Mouse (Mus musculus) lung, adult 2 months (tissue): ENCODE data around the gene Tnfrsf4. TPM values are rescaled to one million over a fixed set of nuclear protein-coding genes. Genes with fewer than 3 reads are reported as not detected.

Experiments
- DNase-seq: peaks from one replicate; pipeline ENCODE4 v3.0.0; 2022
- H3K4me1 ChIP-seq: fragments of 200-500 bp; 2 replicates; pipeline ENCODE4 v1.6.1; 2011; ENCODE audit warnings: low read length; ENCODE audit not compliant: control insufficient read depth, insufficient read depth
- H3K4me3 ChIP-seq: fragments of 200-500 bp; replicated peaks from 2 replicates; pipeline ENCODE3; 2011; ENCODE audit warnings: low read depth, mild to moderate bottlenecking, control low read depth, low read length; ENCODE audit errors: extremely low read depth
- CTCF ChIP-seq: fragments of 200-500 bp; IDR thresholded peaks from 2 replicates; pipeline ENCODE4 v1.5.1; 2011; ENCODE audit warnings: mild to moderate bottlenecking, low read length, control low read depth; ENCODE audit not compliant: insufficient read depth
- POLR2A ChIP-seq: fragments of 200-500 bp; IDR thresholded peaks from 2 replicates; pipeline ENCODE4 v1.6.1; 2011; ENCODE audit warnings: low read depth, mild to moderate bottlenecking, control low read depth, low read length, borderline replicate concordance; ENCODE audit errors: extremely low read depth
- WGBS: fragments of 180-500 bp; shearing (Covaris S2); methylation state at CpG from one replicate; pipeline ENCODE4 v1.1.7; 2018; 5-methylcytosine and 5-hydroxymethylcytosine counted together
- polyA plus RNA-seq: library from polyadenylated mRNA; depleted of rRNA; stranded (reverse); fragments of >200 nt; gene quantifications from 2 replicates; pipeline ENCODE4 v1.2.3, GENCODE M21; 2012; rRNA removed

Gene Tnfrsf4
- polyA plus RNA-seq, 1 experiment, result 7.3 TPM

DNA sequence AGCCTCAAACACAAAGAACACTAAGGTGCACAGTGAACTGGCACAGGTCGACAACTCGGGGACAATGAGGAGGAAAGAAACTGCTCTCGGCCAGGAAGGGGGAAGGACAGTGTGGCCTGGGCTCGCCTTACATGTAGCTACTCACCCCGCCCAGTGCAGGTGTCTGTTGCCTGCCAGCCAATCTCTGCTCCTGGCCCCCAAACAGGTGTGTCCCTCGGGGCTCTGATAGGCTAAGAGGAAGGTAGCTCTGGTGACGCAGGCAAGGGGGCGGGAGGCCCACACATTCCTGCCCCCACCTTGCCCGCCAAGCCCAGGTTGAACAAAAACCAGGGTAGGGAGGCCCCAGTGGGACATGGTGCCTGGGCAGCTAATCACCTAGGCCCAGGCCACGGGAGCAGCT lies 46.1 kb downstream of the Tnfrsf4 start:
- peak; percentile 80 for DNase-seq
- TF ChIP-seq POLR2A (peak; percentile 92; the same call in 1 of the 2 replicates), CTCF (no peak)
- WGBS, result 37% methylated on average over 10 of the region's 10 CpGs
- Histone ChIP-seq H3K4me1 (peaks cover 4% of the 10 kb centered on the region; the same call in 1 of the 2 replicates), H3K4me3 (peak overlapping the region; percentile 70)

DNA sequence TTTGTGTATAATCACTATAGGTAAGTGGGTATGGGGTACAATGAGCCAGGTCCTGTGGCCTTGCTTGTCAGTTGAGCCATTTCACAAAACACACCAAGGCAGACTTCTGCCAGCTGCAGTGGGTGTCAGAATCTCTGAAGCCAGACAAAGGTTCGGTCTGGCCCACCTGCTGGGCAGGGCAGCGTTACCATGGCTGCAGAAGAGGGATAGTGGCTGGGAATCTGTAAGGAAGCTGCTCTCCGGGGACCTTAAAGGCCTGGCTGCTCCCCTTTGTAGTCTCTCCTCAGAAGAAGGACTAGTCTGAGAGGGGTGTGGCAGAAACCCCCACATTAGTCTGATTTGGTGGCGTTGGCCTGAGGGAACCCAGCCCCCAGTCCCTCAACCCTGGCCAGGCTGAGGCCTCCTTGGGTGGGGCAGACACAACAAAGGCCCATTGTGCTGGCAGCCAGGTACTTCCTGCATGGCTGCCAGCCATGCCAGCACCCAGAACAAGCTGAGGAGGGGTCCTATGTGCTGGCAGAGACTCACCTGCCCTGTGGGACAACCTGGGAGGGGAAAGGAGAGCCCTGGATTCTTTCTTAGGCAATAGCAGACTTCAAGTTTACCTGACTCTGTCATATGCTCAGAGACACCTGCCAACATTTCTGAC lies 50.3 kb downstream of the Tnfrsf4 start:
- no peak for DNase-seq
- Histone ChIP-seq H3K4me3 (no peak overlapping the region), H3K4me1 (peaks cover 4% of the 10 kb centered on the region; the same call in 1 of the 2 replicates)
- no peak for TF ChIP-seq CTCF
- TF ChIP-seq POLR2A, result no peak
- 40% methylated on average over 4 of the region's 4 CpGs for WGBS

DNA sequence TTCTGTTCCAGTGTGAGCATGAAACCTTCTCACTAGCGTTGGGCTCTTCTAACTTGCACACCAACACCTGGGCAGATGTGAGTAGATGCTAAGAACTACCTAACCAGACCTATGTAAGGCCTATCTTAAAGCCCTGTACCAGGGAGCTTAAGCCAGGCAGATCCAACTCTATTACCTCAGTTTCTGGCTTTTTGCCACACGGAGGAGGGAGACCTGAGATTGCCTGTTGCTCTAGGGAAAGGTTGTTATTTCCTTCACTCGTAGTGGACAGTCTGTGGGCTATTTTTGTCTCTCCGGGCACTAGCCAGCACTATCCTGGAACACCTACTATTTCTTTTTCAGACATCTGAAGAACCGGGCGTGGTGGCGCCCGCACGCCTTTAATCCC lies 50.9 kb downstream of the Tnfrsf4 start:
- H3K4me3 ChIP-seq, result no peak overlapping the region
- TF ChIP-seq POLR2A, result no peak
- TF ChIP-seq CTCF, result no peak
- H3K4me1 ChIP-seq, result peaks cover 4% of the 10 kb centered on the region; the same call in 1 of the 2 replicates
- WGBS, result 66% methylated on average over 9 of the region's 9 CpGs
- no peak for DNase-seq

- DNase-seq, result no peak
- TF ChIP-seq CTCF, result no peak
- no peaks in the 10 kb centered on the region for H3K4me1 ChIP-seq
- 89% methylated on average over 10 of the region's 10 CpGs for WGBS
- H3K4me3 ChIP-seq, result no peak overlapping the region
Measured at GRCm38 (mm10) chr4:156065156-156065894, 51.7 kb downstream of the Tnfrsf4 start.

Other genes starting within 250 kb of the Tnfrsf4 start
- gene Vwa1, start 239.1 kb upstream of the Tnfrsf4 start, polyA plus RNA-seq, result 9.2 and 11.8 TPM in 2 replicates
- 0.38 and 0.52 TPM in 2 replicates for gene Tmem88b, start 228.0 kb upstream of the Tnfrsf4 start, polyA plus RNA-seq
- gene Ankrd65, start 223.4 kb upstream of the Tnfrsf4 start, polyA plus RNA-seq, result 15.7 and 17.3 TPM in 2 replicates
- 36.9 and 40.0 TPM in 2 replicates for gene Mrpl20, start 211.0 kb upstream of the Tnfrsf4 start, polyA plus RNA-seq
- 59.8 and 62.5 TPM in 2 replicates for gene Ccnl2, start 201.4 kb upstream of the Tnfrsf4 start, polyA plus RNA-seq
- gene Aurkaip1, start 182.6 kb upstream of the Tnfrsf4 start, polyA plus RNA-seq, result 120 and 151 TPM in 2 replicates
- 994 and 1,263 TPM in 2 replicates for gene Mxra8, start 174.2 kb upstream of the Tnfrsf4 start, polyA plus RNA-seq
- 128 and 159 TPM in 2 replicates for gene Dvl1, start 166.4 kb upstream of the Tnfrsf4 start, polyA plus RNA-seq
- gene Tas1r3, start 150.5 kb upstream of the Tnfrsf4 start, polyA plus RNA-seq, result 1.6 TPM in 2 replicates
- gene Cptp, start 144.4 kb upstream of the Tnfrsf4 start, polyA plus RNA-seq, result 30.3 and 33.3 TPM in 2 replicates
- 26.7 and 27.3 TPM in 2 replicates for gene Ints11, start 144.3 kb upstream of the Tnfrsf4 start, polyA plus RNA-seq
- gene Pusl1, start 122.1 kb upstream of the Tnfrsf4 start, polyA plus RNA-seq, result 82.2 and 88.0 TPM in 2 replicates
- gene Acap3, start 122.0 kb upstream of the Tnfrsf4 start, polyA plus RNA-seq, result 48.3 and 50.7 TPM in 2 replicates
- gene Ube2j2, start 70.0 kb upstream of the Tnfrsf4 start, polyA plus RNA-seq, result 62.0 and 65.4 TPM in 2 replicates
- gene C1qtnf12, start 51.5 kb upstream of the Tnfrsf4 start, polyA plus RNA-seq, result 22.1 and 23.1 TPM in 2 replicates
- gene B3galt6, start 21.2 kb upstream of the Tnfrsf4 start, polyA plus RNA-seq, result 6.1 and 7.4 TPM in 2 replicates
- gene Sdf4, start 21.0 kb upstream of the Tnfrsf4 start, polyA plus RNA-seq, result 54.3 and 63.6 TPM in 2 replicates
- gene Tnfrsf18, start 12.3 kb downstream of the Tnfrsf4 start, polyA plus RNA-seq, result 4.3 and 5.2 TPM in 2 replicates
- 5.8 and 7.2 TPM in 2 replicates for gene Ttll10, start 45.6 kb downstream of the Tnfrsf4 start, polyA plus RNA-seq
- gene 9430015G10Rik, start 96.1 kb downstream of the Tnfrsf4 start, polyA plus RNA-seq, result 13.8 and 16.3 TPM in 2 replicates
- 0.32 and 2.7 TPM in 2 replicates for gene Rnf223, start 116.7 kb downstream of the Tnfrsf4 start, polyA plus RNA-seq
- gene Agrn, start 183.6 kb downstream of the Tnfrsf4 start, polyA plus RNA-seq, result 190 and 214 TPM in 2 replicates
- gene Isg15, start 187.0 kb downstream of the Tnfrsf4 start, polyA plus RNA-seq, result 8.1 and 12.2 TPM in 2 replicates
- gene AW011738, start 189.5 kb downstream of the Tnfrsf4 start, polyA plus RNA-seq, result 4.6 and 5.1 TPM in 2 replicates
- gene Perm1, start 202.0 kb downstream of the Tnfrsf4 start, polyA plus RNA-seq, result 2.0 and 6.0 TPM in 2 replicates
- gene Plekhn1, start 221.0 kb downstream of the Tnfrsf4 start, polyA plus RNA-seq, result 61.9 and 78.1 TPM in 2 replicates
- gene Noc2l, start 222.2 kb downstream of the Tnfrsf4 start, polyA plus RNA-seq, result 44.1 and 54.6 TPM in 2 replicates
- 0.22 and 2.9 TPM in 2 replicates for gene Samd11, start 241.8 kb downstream of the Tnfrsf4 start, polyA plus RNA-seq